Mouse (Mus musculus): ENCODE measurements at regions not wholly inside any gene's neighbourhood (a gene's known extent, or its start where the extent isn't known, plus 50 kb on each side); places are given as distances from the start of the nearest gene placed in this dataset.

- DNase-seq (ENCODE audit: low spot score) = no peak
These were observed 93.7 kb upstream of the Dlx2 start for GRCm38 (mm10) chr2:71640251-71640650.

GRCm38 (mm10) chr2:71644038-71644470, 97.5 kb upstream of the Dlx2 start:
- DNase-seq (ENCODE audit: low spot score) = no peak

GRCm38 (mm10) chr2:71647914-71648497, 97.4 kb upstream of the Itga6 start:
- DNase-seq (ENCODE audit: low spot score) = no peak

- DNase-seq (ENCODE audit: low spot score) = no peak
These were observed 93.8 kb upstream of the Itga6 start for GRCm38 (mm10) chr2:71651662-71652061.

GRCm38 (mm10) chr2:71652261-71652801, 93.1 kb upstream of the Itga6 start:
- DNase-seq (ENCODE audit: low spot score) = no peak

- DNase-seq (ENCODE audit: low spot score) = no peak
These were observed 90.5 kb upstream of the Itga6 start for GRCm38 (mm10) chr2:71654817-71655503.

GRCm38 (mm10) chr2:71655504-71656390, 89.7 kb upstream of the Itga6 start:
- DNase-seq (ENCODE audit: low spot score) = peak; percentile 41

GRCm38 (mm10) chr2:71656611-71657244, 88.7 kb upstream of the Itga6 start:
- DNase-seq (ENCODE audit: low spot score) = no peak

GRCm38 (mm10) chr2:71661438-71661837, 84.0 kb upstream of the Itga6 start:
- DNase-seq (ENCODE audit: low spot score) = no peak

GRCm38 (mm10) chr2:71661986-71662385, 83.4 kb upstream of the Itga6 start:
- DNase-seq (ENCODE audit: low spot score) = no peak

GRCm38 (mm10) chr2:71663453-71663852, 82.0 kb upstream of the Itga6 start:
- DNase-seq (ENCODE audit: low spot score) = no peak

GRCm38 (mm10) chr2:71666927-71667326, 78.5 kb upstream of the Itga6 start:
- no peak for DNase-seq (ENCODE audit: low spot score)

- no peak for DNase-seq (ENCODE audit: low spot score)
These were observed 77.7 kb upstream of the Itga6 start for GRCm38 (mm10) chr2:71667746-71668145.

- no peak for DNase-seq (ENCODE audit: low spot score)
These were observed 75.1 kb upstream of the Itga6 start for GRCm38 (mm10) chr2:71670228-71670790.

- DNase-seq (ENCODE audit: low spot score) = no peak
These were observed 74.5 kb upstream of the Itga6 start for GRCm38 (mm10) chr2:71670882-71671281.

GRCm38 (mm10) chr2:71673087-71673920, 72.1 kb upstream of the Itga6 start:
- DNase-seq (ENCODE audit: low spot score) = no peak

GRCm38 (mm10) chr2:71680746-71681145, 64.7 kb upstream of the Itga6 start:
- no peak for DNase-seq (ENCODE audit: low spot score)

- no peak for DNase-seq (ENCODE audit: low spot score)
These were observed 64.3 kb upstream of the Itga6 start for GRCm38 (mm10) chr2:71681148-71681547.

GRCm38 (mm10) chr2:71683375-71683774, 62.0 kb upstream of the Itga6 start:
- no peak for DNase-seq (ENCODE audit: low spot score)

- peak; percentile 33 for DNase-seq (ENCODE audit: low spot score)
These were observed 60.2 kb upstream of the Itga6 start for GRCm38 (mm10) chr2:71685239-71685638.

- no peak for DNase-seq (ENCODE audit: low spot score)
These were observed 56.4 kb upstream of the Itga6 start for GRCm38 (mm10) chr2:71689041-71689440.
